Mouse (Mus musculus): ENCODE data around the gene Tmem178.

Tmem178 gene

GRCm38 (mm10) chr17:80991535-80992127 lies 47.2 kb downstream of the Tmem178 start:
- no peak for DNase-seq (ENCODE audit: low read depth, low spot score)

- no peak for DNase-seq (ENCODE audit: low read depth, low spot score)
Measured at GRCm38 (mm10) chr17:80997226-80997625, 52.8 kb downstream of the Tmem178 start.

GRCm38 (mm10) chr17:80998958-80999357 lies 54.5 kb downstream of the Tmem178 start:
- no peak for DNase-seq (ENCODE audit: low read depth, low spot score)

GRCm38 (mm10) chr17:81001010-81001409 lies 56.6 kb downstream of the Tmem178 start:
- no peak for DNase-seq (ENCODE audit: low read depth, low spot score)

- DNase-seq (ENCODE audit: low read depth, low spot score) = no peak
Measured at GRCm38 (mm10) chr17:81001647-81002046, 57.2 kb downstream of the Tmem178 start.

- no peak for DNase-seq (ENCODE audit: low read depth, low spot score)
Measured at GRCm38 (mm10) chr17:81002130-81002529, 57.7 kb downstream of the Tmem178 start.

GRCm38 (mm10) chr17:81004454-81004853 lies 60.0 kb downstream of the Tmem178 start:
- DNase-seq (ENCODE audit: low read depth, low spot score) = no peak

- no peak for DNase-seq (ENCODE audit: low read depth, low spot score)
Measured at GRCm38 (mm10) chr17:81005292-81005691, 60.9 kb downstream of the Tmem178 start.

- DNase-seq (ENCODE audit: low read depth, low spot score) = no peak
Measured at GRCm38 (mm10) chr17:81009112-81009511, 64.7 kb downstream of the Tmem178 start.

- DNase-seq (ENCODE audit: low read depth, low spot score) = no peak
Measured at GRCm38 (mm10) chr17:81010199-81010598, 65.8 kb downstream of the Tmem178 start.

- no peak for DNase-seq (ENCODE audit: low read depth, low spot score)
Measured at GRCm38 (mm10) chr17:81010844-81011685, 66.6 kb downstream of the Tmem178 start.

- peak; percentile 28 for DNase-seq (ENCODE audit: low read depth, low spot score)
Measured at GRCm38 (mm10) chr17:81015814-81016447, 71.5 kb downstream of the Tmem178 start.

- no peak for DNase-seq (ENCODE audit: low read depth, low spot score)
Measured at GRCm38 (mm10) chr17:81017132-81017531, 72.7 kb downstream of the Tmem178 start.

GRCm38 (mm10) chr17:81027331-81027730 lies 82.9 kb downstream of the Tmem178 start:
- DNase-seq (ENCODE audit: low read depth, low spot score) = no peak

GRCm38 (mm10) chr17:81031830-81032442 lies 87.5 kb downstream of the Tmem178 start:
- no peak for DNase-seq (ENCODE audit: low read depth, low spot score)

- DNase-seq (ENCODE audit: low read depth, low spot score) = no peak
Measured at GRCm38 (mm10) chr17:81032957-81033356, 88.5 kb downstream of the Tmem178 start.

- DNase-seq (ENCODE audit: low read depth, low spot score) = no peak
Measured at GRCm38 (mm10) chr17:81035354-81035753, 90.9 kb downstream of the Tmem178 start.

GRCm38 (mm10) chr17:81038707-81039408 lies 94.4 kb downstream of the Tmem178 start:
- DNase-seq (ENCODE audit: low read depth, low spot score) = no peak

GRCm38 (mm10) chr17:81041662-81042061 lies 97.2 kb downstream of the Tmem178 start:
- no peak for DNase-seq (ENCODE audit: low read depth, low spot score)

- no peak for DNase-seq (ENCODE audit: low read depth, low spot score)
Measured at GRCm38 (mm10) chr17:81044356-81044755, 99.9 kb downstream of the Tmem178 start.

- DNase-seq (ENCODE audit: low read depth, low spot score) = no peak
Measured at GRCm38 (mm10) chr17:81045115-81045514, 100.7 kb downstream of the Tmem178 start.
